Mouse (Mus musculus) heart, adult 2 months (tissue): ENCODE data around the gene Asxl1.

Source experiments
- CTCF ChIP-seq: fragments of 200-600 bp; IDR thresholded peaks from 2 replicates; pipeline ENCODE4 v1.8.1; 2022; ENCODE audit warnings: antibody characterized with exemption, mild to moderate bottlenecking, moderate library complexity
- EP300 ChIP-seq: fragments of 200-500 bp; IDR thresholded peaks from 2 replicates; pipeline ENCODE4 v1.6.1; 2011; ENCODE audit warnings: low read depth, low read length, control low read depth; ENCODE audit not compliant: insufficient read depth

DNA sequence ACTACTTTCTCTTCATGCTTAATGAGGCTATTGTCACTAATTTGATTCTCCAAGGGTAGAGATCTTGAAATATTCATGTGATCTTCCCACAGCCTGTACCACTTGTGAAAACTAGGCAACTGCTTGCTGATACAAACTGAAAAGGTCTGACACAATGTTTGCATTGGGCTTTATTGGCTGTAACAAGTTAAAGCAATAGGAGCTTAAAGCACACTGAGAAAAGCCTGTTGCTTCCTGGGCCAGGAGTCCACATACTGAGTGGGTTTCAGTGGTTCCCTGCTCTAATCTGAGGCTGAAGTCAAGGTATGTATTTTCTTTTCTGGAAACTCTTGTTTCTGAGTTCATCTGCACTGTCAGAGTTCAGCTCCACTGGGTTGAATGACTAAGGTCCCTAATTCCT, 2.4 kb upstream of the Asxl1 start:
- no peak for TF ChIP-seq CTCF
- TF ChIP-seq EP300 = no peak
